Mouse (Mus musculus): ENCODE measurements around the gene Stat2. TPM values are rescaled to one million over a fixed set of nuclear protein-coding genes. Genes with fewer than 3 reads are reported as not detected.
"Not testable (repeated sequence)": the region's sequence is repeated elsewhere in the genome, so short reads cannot be mapped to it uniquely, and the experiment has no call there.

The Stat2 gene
- polyA plus RNA-seq, 1 experiment from 2014 or later = 21.4 TPM

DNA sequence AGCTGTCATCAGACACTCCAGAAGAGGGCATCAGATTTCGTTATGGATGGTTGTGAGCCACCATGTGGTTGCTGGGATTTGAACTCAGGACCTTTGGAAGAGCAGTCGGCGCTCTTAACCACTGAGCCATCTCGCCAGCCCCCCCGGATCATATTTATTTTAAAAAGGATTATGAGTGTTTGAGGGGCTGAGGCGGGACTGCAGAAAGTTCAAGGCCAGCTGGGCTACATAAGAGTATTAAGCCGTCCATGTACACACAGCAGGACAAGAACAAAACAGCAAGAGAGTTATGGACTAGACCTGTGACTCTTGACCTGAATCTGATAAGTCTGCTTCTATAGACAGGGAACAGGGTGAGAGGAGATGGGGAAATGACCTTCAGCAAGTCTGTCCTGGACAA, 10.0 kb upstream of the Stat2 start:
- not testable (repeated sequence) for H3K4me3 ChIP-seq; H3K27ac ChIP-seq; ATAC-seq (ENCODE audit: low FRiP score); H3K36me3 ChIP-seq; H3K4me2 ChIP-seq; H3K27me3 ChIP-seq; H3K9me3 ChIP-seq; H3K9ac ChIP-seq; H3K4me1 ChIP-seq (replicated peaks)
- WGBS = 90% methylated on average over 7 of the region's 7 CpGs

DNA sequence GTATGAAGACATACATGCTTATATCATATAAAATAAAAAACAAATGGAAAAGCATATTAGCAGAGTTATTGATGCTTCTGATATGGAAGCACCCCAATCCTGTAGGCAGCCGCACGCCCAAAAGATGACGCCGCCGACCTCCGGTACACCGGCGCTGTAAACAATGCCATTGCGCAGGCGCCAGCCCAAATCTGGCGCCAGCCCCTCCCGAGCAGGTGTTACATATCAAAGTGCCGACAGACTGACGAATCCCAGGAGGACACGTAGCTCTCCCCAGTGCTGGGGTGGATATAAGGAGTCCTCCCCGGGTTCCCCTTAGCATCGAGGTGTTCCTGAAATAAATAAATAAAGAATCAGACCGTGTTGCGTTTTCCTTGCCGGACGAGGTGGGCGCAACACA, 8.1 kb upstream of the Stat2 start:
- no peak for ATAC-seq (ENCODE audit: low FRiP score)

DNA sequence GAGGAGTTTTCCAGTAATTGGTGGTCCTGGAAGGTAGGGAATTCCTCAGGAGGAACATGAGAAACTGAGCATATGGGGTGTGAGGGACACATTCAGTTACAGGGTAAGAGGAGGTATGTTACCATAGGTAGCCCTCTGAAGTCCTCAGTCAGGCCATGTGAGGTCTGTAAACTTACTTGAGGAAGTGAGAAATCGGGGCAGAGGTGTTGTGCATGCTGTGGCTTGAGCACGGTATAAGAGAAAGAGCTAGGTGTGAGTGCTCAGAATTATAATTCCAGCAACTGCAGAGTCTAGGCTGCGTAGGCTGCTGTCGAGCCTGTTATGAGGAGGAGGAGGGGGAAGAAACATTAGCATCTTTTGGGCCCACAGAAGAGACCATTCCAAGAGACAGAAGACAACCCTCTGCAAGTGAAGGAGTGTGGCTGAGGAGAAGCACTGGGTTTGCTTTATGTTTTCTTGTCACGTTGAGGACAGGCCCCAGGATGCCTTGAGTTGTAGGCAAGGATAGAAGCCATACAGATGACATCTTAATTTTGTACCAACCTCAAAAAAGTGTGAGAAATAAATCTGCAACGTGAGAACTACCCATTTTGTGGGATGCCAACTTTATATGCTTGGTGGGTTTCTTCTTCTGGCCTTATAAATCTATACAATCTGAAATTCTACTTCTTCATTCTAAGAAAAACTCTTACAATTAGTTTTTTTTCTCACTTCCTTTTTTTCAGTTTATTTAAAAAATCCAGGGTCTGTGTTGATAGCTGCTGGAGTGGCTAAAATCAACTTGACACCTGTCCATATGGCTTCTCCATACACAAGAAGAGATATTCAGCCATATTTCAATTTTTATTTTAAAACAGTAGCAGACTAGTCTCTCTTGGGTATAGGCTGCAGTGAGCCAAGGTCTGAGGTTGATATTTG, 6.7 kb upstream of the Stat2 start:
- Histone ChIP-seq H3K4me1 (replicated peaks) (no peaks in the 10 kb centered on the region), H3K27me3 (no peaks in the 10 kb centered on the region), H3K27ac (no peak overlapping the region), H3K4me3 (no peak overlapping the region), H3K9ac (no peak overlapping the region), H3K36me3 (no peaks in the 10 kb centered on the region), H3K4me2 (no peak overlapping the region), H3K9me3 (no peaks in the 10 kb centered on the region)
- no peak for ATAC-seq (ENCODE audit: low FRiP score)
- 80% methylated on average over 6 of the region's 6 CpGs for WGBS

More for the DNA sequence above, 8.1 kb upstream of the Stat2 start:
- H3K9ac ChIP-seq = no peak overlapping the region
- WGBS = 79% methylated on average over 22 of the region's 22 CpGs
- H3K27ac ChIP-seq = no peak overlapping the region
- H3K4me3 ChIP-seq = no peak overlapping the region
- H3K27me3 ChIP-seq = no peaks in the 10 kb centered on the region
- no peaks in the 10 kb centered on the region for H3K4me1 ChIP-seq (replicated peaks)
- H3K36me3 ChIP-seq = no peaks in the 10 kb centered on the region
- H3K4me2 ChIP-seq = no peak overlapping the region
- H3K9me3 ChIP-seq = no peaks in the 10 kb centered on the region

- 85% methylated on average over 6 of the region's 6 CpGs for WGBS
- no peak within 1 kb of the TSS for H3K4me3 ChIP-seq
- ATAC-seq (ENCODE audit: low FRiP score) = no peak
Observed at GRCm38 (mm10) chr10:128268371-128268770, 2.0 kb upstream of the Stat2 start, which contains the start of gene Apof. Gene Apof (plus strand): TSS chr10:128268671.

DNA sequence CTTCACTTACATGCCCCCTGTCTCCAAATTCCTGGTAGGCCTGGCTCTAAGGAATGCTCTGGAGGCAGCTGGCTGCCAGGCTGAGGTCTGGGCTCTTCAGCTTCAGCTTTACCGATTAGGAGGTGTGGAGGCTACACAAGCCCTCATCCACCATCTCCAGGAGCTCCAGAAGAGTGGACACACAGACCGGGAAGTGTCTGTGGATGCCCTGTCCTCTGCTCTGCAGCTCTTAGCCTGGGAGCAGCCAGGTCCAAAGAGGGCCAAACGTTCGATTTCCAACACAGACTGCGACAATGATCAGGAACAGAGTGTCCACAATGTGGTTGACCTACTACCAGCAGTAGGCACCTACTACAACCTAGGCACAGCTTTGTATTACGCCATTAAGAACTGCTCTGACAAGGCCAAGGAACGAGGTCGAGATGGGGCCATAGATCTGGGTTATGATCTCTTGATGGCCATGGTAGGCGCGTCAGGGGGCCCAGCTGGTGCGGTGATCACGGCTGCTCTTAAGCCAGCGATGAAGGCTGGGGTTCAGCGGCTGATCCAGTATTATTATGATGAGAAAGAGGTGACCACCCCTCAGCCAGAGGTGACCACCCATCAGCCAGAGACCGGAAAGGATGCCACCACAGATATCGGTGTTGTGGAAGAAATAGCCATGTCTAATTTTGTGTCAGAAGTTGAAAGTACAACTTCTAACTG, 1.0 kb upstream of the Stat2 start:
- WGBS = 91% methylated on average over 16 of the region's 16 CpGs
- H3K27ac ChIP-seq = no peak overlapping the region

More at GRCm38 (mm10) chr10:128268371-128268770, 2.0 kb upstream of the Stat2 start, which contains the start of gene Apof:
- H3K4me1 ChIP-seq (replicated peaks) = peaks cover 5% of the 10 kb centered on the region; the same call in 1 of the 2 replicates
- no peak within 1 kb of the TSS for H3K4me2 ChIP-seq
- H3K36me3 ChIP-seq = no peaks in the 10 kb centered on the region
- H3K9ac ChIP-seq = no peak within 1 kb of the TSS
- no peaks in the 10 kb centered on the region for H3K9me3 ChIP-seq
- H3K27me3 ChIP-seq = no peaks in the 10 kb centered on the region
- no peak within 1 kb of the TSS for H3K27ac ChIP-seq

DNA sequence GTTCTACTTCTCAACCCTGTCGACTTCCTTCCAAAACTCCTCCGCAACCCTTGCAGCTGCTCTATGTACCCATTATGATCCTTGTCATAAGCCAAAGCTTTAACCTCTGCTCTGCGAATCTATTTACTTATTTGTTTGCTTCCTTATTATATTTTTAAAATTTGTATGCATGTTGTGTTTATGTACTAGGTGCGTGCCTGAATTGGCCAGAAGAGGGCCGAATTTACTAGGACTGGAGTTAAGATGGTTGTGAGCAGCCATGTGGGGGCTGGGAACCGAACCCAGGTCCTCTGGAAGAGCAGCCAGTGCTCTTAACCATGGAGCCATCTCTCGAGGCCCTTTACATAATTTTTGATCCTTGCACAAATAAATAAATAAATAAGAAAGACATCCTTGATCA, 507 bp downstream of the Stat2 start:
- WGBS = 40% methylated on average over 7 of the region's 7 CpGs
- Histone ChIP-seq H3K4me3 (peak overlapping the region; percentile 78), H3K27me3 (no peaks in the 10 kb centered on the region), H3K4me1 (replicated peaks) (peaks cover 5% of the 10 kb centered on the region; the same call in 1 of the 2 replicates), H3K27ac (peak overlapping the region; percentile 92), H3K4me2 (peak overlapping the region; percentile 62), H3K36me3 (no peaks in the 10 kb centered on the region), H3K9me3 (no peaks in the 10 kb centered on the region), H3K9ac (peak overlapping the region; percentile 85)
- ATAC-seq (ENCODE audit: low FRiP score) = no peak

More for the DNA sequence above, 1.0 kb upstream of the Stat2 start:
- Histone ChIP-seq H3K9me3 (no peaks in the 10 kb centered on the region), H3K4me1 (replicated peaks) (peaks cover 5% of the 10 kb centered on the region; the same call in 1 of the 2 replicates), H3K4me3 (no peak overlapping the region), H3K36me3 (no peaks in the 10 kb centered on the region), H3K9ac (no peak overlapping the region), H3K27me3 (no peaks in the 10 kb centered on the region), H3K4me2 (peak overlapping the region; percentile 62; the same call in 1 of the 2 replicates)
- no peak for ATAC-seq (ENCODE audit: low FRiP score)

- Histone ChIP-seq H3K9ac (no peak overlapping the region), H3K4me2 (no peak overlapping the region), H3K27me3 (no peaks in the 10 kb centered on the region), H3K36me3 (peaks cover 6% of the 10 kb centered on the region), H3K4me1 (replicated peaks) (peaks cover 5% of the 10 kb centered on the region; the same call in 1 of the 2 replicates), H3K27ac (no peak overlapping the region), H3K4me3 (no peak overlapping the region), H3K9me3 (no peaks in the 10 kb centered on the region)
- 79% methylated on average over 2 of the region's 2 CpGs for WGBS
- no peak for ATAC-seq (ENCODE audit: low FRiP score)
Observed at GRCm38 (mm10) chr10:128271883-128272282, 1.5 kb downstream of the Stat2 start.

DNA sequence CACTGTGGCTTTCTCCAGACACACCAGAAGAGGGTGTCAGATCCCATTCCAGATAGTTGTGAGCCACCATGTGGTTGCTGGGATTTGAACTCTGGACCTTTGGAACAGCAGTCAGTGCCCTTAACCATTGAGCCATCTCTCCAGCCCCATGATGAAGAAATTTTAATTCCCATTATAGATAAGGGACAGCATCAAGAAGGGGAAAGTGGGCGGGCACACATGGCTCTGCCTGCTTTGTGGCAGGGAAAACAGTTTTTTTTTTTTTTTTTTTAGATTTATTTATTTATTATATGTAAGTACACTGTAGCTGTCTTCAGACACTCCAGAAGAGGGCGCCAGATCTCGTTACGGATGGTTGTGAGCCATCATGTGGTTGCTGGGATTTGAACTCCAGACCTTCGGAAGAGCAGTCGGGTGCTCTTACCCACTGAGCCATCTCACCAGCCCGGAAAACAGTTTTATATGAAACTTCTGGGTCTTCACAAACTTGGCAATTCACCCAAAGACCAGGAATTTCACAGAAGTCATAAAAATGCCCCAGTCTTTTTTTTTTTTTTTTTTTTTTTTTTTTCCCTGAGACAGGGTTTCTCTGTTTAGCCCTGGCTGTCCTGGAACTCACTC, 2.6 kb downstream of the Stat2 start:
- 89% methylated on average over 6 of the region's 7 CpGs for WGBS
- not testable (repeated sequence) for H3K27ac ChIP-seq; H3K9ac ChIP-seq; H3K9me3 ChIP-seq; H3K4me3 ChIP-seq; H3K4me2 ChIP-seq; ATAC-seq (ENCODE audit: low FRiP score); H3K4me1 ChIP-seq (replicated peaks); H3K27me3 ChIP-seq
- peaks cover 15% of the 10 kb centered on the region for H3K36me3 ChIP-seq

DNA sequence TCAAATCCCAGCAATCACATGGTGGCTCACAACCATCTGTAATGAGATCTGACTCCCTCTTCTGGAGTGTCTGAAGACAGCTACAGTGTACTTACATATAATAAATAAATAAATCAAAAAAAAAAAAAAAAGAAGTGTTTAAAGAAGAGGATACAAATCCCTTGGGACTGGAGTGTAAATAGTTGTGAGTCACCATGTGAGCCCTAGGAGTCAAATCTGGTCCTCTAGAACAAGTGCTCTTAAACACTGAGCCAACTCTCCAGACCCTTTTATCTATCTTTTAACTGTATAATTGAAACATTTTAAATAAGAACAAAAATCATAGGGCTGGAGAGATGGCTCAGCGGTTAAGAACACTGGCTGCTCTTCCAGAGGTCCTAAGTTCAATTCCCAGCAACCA, 5.0 kb downstream of the Stat2 start:
- not testable (repeated sequence) for ATAC-seq (ENCODE audit: low FRiP score); H3K27ac ChIP-seq; H3K4me3 ChIP-seq; H3K9ac ChIP-seq; H3K4me2 ChIP-seq; H3K27me3 ChIP-seq; H3K4me1 ChIP-seq (replicated peaks); H3K9me3 ChIP-seq
- whole genome bisulfite sequencing = 86% methylated on average over 1 of the region's 1 CpGs
- H3K36me3 ChIP-seq = peaks cover 38% of the 10 kb centered on the region

DNA sequence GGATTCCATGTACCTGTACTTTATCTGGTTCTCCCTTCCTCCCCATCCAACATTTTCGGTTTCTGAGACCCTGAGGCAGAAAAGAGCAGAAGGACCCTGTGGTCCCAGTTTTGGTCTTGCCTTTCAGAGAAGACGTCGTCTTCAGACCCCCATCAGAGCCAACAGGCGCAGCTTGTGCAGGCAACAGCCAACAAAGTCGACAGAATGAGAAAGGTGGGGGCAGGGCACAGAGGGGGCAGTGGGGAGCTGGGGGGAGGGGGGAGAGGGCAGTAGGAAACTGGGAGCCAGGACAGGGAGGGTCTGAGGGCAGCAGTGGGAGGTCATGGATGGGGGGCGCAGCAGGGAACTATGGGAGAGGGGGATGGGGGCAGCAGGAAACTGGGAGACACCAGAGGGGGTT, 7.8 kb downstream of the Stat2 start:
- Histone ChIP-seq H3K4me3 (no peak overlapping the region), H3K4me2 (no peak overlapping the region), H3K4me1 (replicated peaks) (no peaks in the 10 kb centered on the region), H3K9me3 (no peaks in the 10 kb centered on the region), H3K9ac (no peak overlapping the region), H3K27me3 (no peaks in the 10 kb centered on the region), H3K36me3 (peaks cover 66% of the 10 kb centered on the region), H3K27ac (no peak overlapping the region)
- no peak for ATAC-seq (ENCODE audit: low FRiP score)
- 66% methylated on average over 6 of the region's 6 CpGs for WGBS

DNA sequence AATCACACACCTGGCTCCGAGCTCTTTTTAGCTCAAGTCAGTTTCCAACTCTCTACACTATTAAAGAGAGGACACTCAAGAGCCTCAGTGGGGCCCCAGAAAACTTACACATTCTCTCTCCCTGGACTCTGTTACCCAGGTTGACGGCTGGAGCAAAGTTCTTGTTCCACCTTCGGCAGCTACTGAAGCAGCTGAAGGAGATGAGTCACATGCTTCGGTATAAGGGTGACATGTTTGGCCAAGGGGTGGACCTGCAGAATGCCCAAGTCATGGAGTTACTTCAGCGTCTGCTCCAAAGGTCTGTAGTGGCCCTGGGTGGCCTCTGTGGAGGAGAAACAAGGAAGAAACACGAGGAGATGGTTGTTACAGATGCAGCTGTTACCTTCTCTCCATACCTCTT, 10.6 kb downstream of the Stat2 start:
- no peak overlapping the region for H3K4me2 ChIP-seq
- 91% methylated on average over 6 of the region's 6 CpGs for WGBS

GRCm38 (mm10) chr10:128281682-128282081, 11.3 kb downstream of the Stat2 start:
- H3K9me3 ChIP-seq = no peaks in the 10 kb centered on the region
- H3K4me1 ChIP-seq (replicated peaks) = no peaks in the 10 kb centered on the region
- H3K27ac ChIP-seq = no peak overlapping the region
- WGBS = 96% methylated on average over 14 of the region's 14 CpGs
- H3K36me3 ChIP-seq = peaks cover 94% of the 10 kb centered on the region
- no peak overlapping the region for H3K4me2 ChIP-seq
- no peaks in the 10 kb centered on the region for H3K27me3 ChIP-seq
- no peak overlapping the region for H3K9ac ChIP-seq
- H3K4me3 ChIP-seq = no peak overlapping the region
- no peak for ATAC-seq (ENCODE audit: low FRiP score)

More for the DNA sequence above, 10.6 kb downstream of the Stat2 start:
- no peak for ATAC-seq (ENCODE audit: low FRiP score)
- no peak overlapping the region for H3K27ac ChIP-seq
- no peak overlapping the region for H3K9ac ChIP-seq
- H3K4me3 ChIP-seq = no peak overlapping the region
- peaks cover 91% of the 10 kb centered on the region for H3K36me3 ChIP-seq
- no peaks in the 10 kb centered on the region for H3K9me3 ChIP-seq
- no peaks in the 10 kb centered on the region for H3K4me1 ChIP-seq (replicated peaks)
- H3K27me3 ChIP-seq = no peaks in the 10 kb centered on the region
